Mouse (Mus musculus): ENCODE measurements around the gene Pgc. TPM values are rescaled to one million over a fixed set of nuclear protein-coding genes. Genes with fewer than 3 reads are reported as not detected.

The Pgc gene
- total RNA-seq, 2 experiments from 2014 or later, result not detected

- ATAC-seq (replicated peaks; ENCODE audit: low FRiP score, poor library complexity, severe bottlenecking), result no peak
Measured at GRCm38 (mm10) chr17:47769389-47770299, 43.0 kb downstream of the Pgc start.

GRCm38 (mm10) chr17:47773604-47774003 is 47.0 kb downstream of the Pgc start:
- ATAC-seq (replicated peaks; ENCODE audit: low FRiP score, poor library complexity, severe bottlenecking), result no peak

DNA sequence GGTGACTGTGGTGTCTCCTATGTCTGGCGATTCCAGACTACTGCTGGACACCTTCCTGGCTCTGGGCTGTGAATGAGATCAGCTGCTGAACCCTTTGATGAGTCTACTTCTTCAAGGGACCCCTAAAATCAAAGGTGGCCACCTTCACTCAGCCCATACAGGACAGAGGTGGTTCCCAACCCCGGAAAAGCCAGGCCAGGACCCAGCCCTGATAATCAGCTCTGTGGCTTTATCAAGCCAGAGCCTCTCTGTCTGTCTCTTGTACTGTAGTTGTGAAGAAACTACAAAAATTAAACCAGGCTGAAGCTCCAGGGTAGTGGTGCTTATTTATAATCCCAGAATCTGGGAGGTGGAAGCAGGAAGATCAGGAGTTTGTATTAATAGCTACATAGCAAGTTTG is 50.5 kb downstream of the Pgc start:
- ATAC-seq (replicated peaks; ENCODE audit: low FRiP score, poor library complexity, severe bottlenecking), result no peak

GRCm38 (mm10) chr17:47780470-47780869 is 53.8 kb downstream of the Pgc start:
- ATAC-seq (replicated peaks; ENCODE audit: low FRiP score, poor library complexity, severe bottlenecking), result no peak

- ATAC-seq (replicated peaks; ENCODE audit: low FRiP score, poor library complexity, severe bottlenecking), result no peak
Measured at GRCm38 (mm10) chr17:47782486-47782885, 55.8 kb downstream of the Pgc start.

DNA sequence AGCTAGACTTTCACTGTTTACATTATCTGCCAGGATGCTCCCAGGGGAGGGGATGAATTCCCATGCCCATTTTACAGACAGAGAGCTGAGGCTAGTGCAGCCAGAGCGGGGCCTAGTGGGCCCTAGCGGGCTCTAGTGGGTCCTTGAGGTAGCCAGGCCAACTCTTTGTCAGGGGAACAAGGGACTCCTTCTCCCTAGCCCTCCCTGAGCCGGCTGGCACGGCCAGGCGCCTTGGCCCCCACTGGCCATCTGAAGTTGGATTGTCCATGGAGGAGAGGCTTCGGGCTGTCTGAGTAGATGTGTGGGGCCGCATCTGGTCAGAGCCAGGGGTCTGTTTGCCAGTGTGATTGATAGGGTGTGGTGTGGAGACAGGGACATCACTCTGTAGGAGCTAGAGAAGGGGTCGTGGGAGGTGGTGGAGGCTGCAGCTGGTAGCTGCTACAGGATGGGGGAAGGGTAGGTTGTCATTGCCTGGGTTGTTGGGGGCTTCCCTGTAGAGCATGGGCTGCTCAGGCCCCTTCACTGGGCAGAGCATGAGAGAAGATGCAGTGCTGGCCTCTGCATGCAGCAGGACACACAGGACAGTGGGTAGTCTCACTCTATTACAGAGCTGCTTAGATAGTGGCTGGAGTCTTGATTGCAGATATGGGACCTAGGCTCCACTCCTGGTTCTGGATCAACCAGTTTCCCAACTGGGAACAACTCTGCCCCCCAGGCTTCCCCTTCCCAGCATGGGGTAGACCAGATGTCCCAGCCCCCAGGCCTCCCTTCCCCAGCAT is 57.0 kb downstream of the Pgc start:
- ATAC-seq (replicated peaks; ENCODE audit: low FRiP score, poor library complexity, severe bottlenecking), result no peak

Other genes starting within 250 kb of the Pgc start
- gene Taf8, start 224.6 kb upstream of the Pgc start, total RNA-seq (2015; ENCODE audit: low replicate concordance), result 35.6 and 71.4 TPM in 2 replicates
- gene Taf8, start 224.6 kb upstream of the Pgc start, total RNA-seq (2017; ENCODE audit: low replicate concordance), result 54.4 and 71.9 TPM in 2 replicates
- 360 and 366 TPM in 2 replicates for gene Ccnd3, start 221.8 kb upstream of the Pgc start, total RNA-seq (2015; ENCODE audit: low replicate concordance)
- 181 and 222 TPM in 2 replicates for gene Ccnd3, start 221.8 kb upstream of the Pgc start, total RNA-seq (2017; ENCODE audit: low replicate concordance)
- gene Bysl, start 115.3 kb upstream of the Pgc start, total RNA-seq (2015; ENCODE audit: low replicate concordance), result 5.9 and 8.3 TPM in 2 replicates
- gene Bysl, start 115.3 kb upstream of the Pgc start, total RNA-seq (2017; ENCODE audit: low replicate concordance), result 8.4 and 10.4 TPM in 2 replicates
- gene Med20, start 115.3 kb upstream of the Pgc start, total RNA-seq (2015; ENCODE audit: low replicate concordance), result 28.1 and 37.8 TPM in 2 replicates
- 36.5 and 63.2 TPM in 2 replicates for gene Med20, start 115.3 kb upstream of the Pgc start, total RNA-seq (2017; ENCODE audit: low replicate concordance)
- 11.5 and 13.8 TPM in 2 replicates for gene Gm20517, start 115.3 kb upstream of the Pgc start, total RNA-seq (2015; ENCODE audit: low replicate concordance)
- 9.5 and 18.9 TPM in 2 replicates for gene Gm20517, start 115.3 kb upstream of the Pgc start, total RNA-seq (2017; ENCODE audit: low replicate concordance)
- 26.8 and 35.7 TPM in 2 replicates for gene Usp49, start 96.2 kb upstream of the Pgc start, total RNA-seq (2015; ENCODE audit: low replicate concordance)
- 29.2 and 46.3 TPM in 2 replicates for gene Usp49, start 96.2 kb upstream of the Pgc start, total RNA-seq (2017; ENCODE audit: low replicate concordance)
- 44.7 and 48.6 TPM in 2 replicates for gene Tomm6, start 38.5 kb upstream of the Pgc start, total RNA-seq (2015; ENCODE audit: low replicate concordance)
- gene Tomm6, start 38.5 kb upstream of the Pgc start, total RNA-seq (2017; ENCODE audit: low replicate concordance), result 2.1 and 3.5 TPM in 2 replicates
- gene Frs3, start 37.8 kb upstream of the Pgc start, total RNA-seq (2015; ENCODE audit: low replicate concordance), result not detected in 2 replicates
- gene Frs3, start 37.8 kb upstream of the Pgc start, total RNA-seq (2017; ENCODE audit: low replicate concordance), result not detected in 2 replicates
- not detected in 2 replicates for gene Gm21981, start 32.4 kb upstream of the Pgc start, total RNA-seq (2015; ENCODE audit: low replicate concordance)
- not detected in 2 replicates for gene Gm21981, start 32.4 kb upstream of the Pgc start, total RNA-seq (2017; ENCODE audit: low replicate concordance)
- not detected in 2 replicates for gene Prickle4, start 32.1 kb upstream of the Pgc start, total RNA-seq (2015; ENCODE audit: low replicate concordance)
- not detected in 2 replicates for gene Prickle4, start 32.1 kb upstream of the Pgc start, total RNA-seq (2017; ENCODE audit: low replicate concordance)
- gene Tfeb, start 10.2 kb downstream of the Pgc start, total RNA-seq (2015; ENCODE audit: low replicate concordance), result 9.0 and 13.0 TPM in 2 replicates
- gene Tfeb, start 10.2 kb downstream of the Pgc start, total RNA-seq (2017; ENCODE audit: low replicate concordance), result 0.23 and 5.4 TPM in 2 replicates
- not detected in 2 replicates for gene Mdfi, start 107.8 kb downstream of the Pgc start, total RNA-seq (2015; ENCODE audit: low replicate concordance)
- gene Mdfi, start 107.8 kb downstream of the Pgc start, total RNA-seq (2017; ENCODE audit: low replicate concordance), result not detected in 2 replicates
- 4.0 and 5.4 TPM in 2 replicates for gene Foxp4, start 197.8 kb downstream of the Pgc start, total RNA-seq (2015; ENCODE audit: low replicate concordance)
- 0.30 and 1.0 TPM in 2 replicates for gene Foxp4, start 197.8 kb downstream of the Pgc start, total RNA-seq (2017; ENCODE audit: low replicate concordance)

Data from erythroid progenitor cell, adult 5-6 weeks (primary cell).